Mouse (Mus musculus): ENCODE results near the gene Cdh4.

DNA sequence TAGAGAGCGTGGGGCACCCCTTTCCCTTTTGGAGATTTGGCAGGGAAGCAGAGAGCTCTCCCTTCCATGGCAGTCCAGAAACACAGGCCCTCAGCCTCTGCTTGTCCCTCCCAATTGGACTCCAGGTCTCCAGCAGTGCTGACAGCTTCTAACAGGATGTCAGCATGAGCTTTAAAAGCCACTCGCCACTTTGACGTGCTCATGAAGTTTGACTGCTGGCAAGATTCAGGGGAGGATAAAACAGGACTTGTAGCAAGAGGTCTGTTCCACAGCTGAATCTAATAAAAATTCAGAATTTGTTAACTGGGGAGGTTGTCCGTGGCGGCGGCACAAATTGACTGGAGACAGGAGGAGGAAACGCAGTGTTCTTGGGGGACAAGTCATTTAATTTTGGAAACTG is 358.8 kb downstream of the Cdh4 start:
- TF ChIP-seq CTCF (IDR thresholded peaks at IDR 0.05; ENCODE audit: low read depth, low read length) (no peak), GATA1 (IDR thresholded peaks at IDR 0.05; ENCODE audit: borderline replicate concordance, low read length) (no peak), TAL1 (conservative IDR thresholded peaks at IDR 0.05; ENCODE audit: low read depth, low read length) (no peak)
